Mouse (Mus musculus) ES-E14 (cell line): ENCODE measurements around the gene Diras1.

ENCODE experiments used
- CHD2 ChIP-seq: IDR thresholded peaks from 2 replicates; pipeline ENCODE4 v1.6.1; 2014; ENCODE audit warnings: mild to moderate bottlenecking, low read depth, low read length, inconsistent platforms
- HCFC1 ChIP-seq: IDR thresholded peaks from 2 replicates; pipeline ENCODE4 v1.6.1; 2012; ENCODE audit warnings: low read length, inconsistent platforms, borderline replicate concordance; ENCODE audit not compliant: insufficient read depth
- MAFK ChIP-seq: IDR thresholded peaks from 2 replicates; pipeline ENCODE4 v1.6.1; 2014; ENCODE audit warnings: mild to moderate bottlenecking, low read depth, low read length, inconsistent platforms; ENCODE audit not compliant: insufficient read depth
- ZC3H11A ChIP-seq: IDR thresholded peaks from 2 replicates; pipeline ENCODE4 v1.6.1; 2012; ENCODE audit warnings: low read depth, mild to moderate bottlenecking, inconsistent platforms, low read length, borderline replicate concordance
- ZNF384 ChIP-seq: IDR thresholded peaks from 2 replicates; pipeline ENCODE4 v1.6.1; 2012; ENCODE audit warnings: low read depth, low read length, inconsistent platforms

DNA sequence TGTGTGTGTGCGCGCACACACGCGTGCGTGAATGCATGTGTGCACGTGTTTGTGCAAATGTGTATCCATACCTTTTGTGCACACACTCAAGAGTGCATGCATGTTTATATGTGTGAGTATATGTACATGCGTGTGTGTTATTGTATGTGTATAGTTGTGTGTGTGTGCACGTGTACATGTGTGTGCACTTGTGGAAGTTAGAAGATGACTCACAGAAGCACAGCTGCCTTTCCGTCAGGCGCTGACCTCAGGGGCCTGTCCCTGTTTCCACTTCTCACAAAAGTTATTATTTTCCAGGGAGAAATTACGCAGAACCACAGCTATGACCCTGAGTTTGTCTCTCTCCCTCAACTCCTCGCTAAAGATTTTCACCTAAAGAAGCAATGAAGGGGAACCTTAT lies 41.2 kb downstream of the Diras1 start:
- TF ChIP-seq MAFK (no peak), ZC3H11A (no peak), HCFC1 (no peak), ZNF384 (no peak), CHD2 (no peak)
